Mouse (Mus musculus) inflammation-experienced regulatory T-cells (primary cell): ENCODE measurements around the gene Slc40a1. TPM values are rescaled to one million over a fixed set of nuclear protein-coding genes. Genes with fewer than 3 reads are reported as not detected.

Experiments
- polyA plus RNA-seq, 2 experiments: library from polyadenylated mRNA; unstranded; fragments of 100-300 nt; shearing (Covaris generic); gene quantifications; one replicate each; pipeline ENCODE4 v1.2.1; 2017

Gene Slc40a1
- polyA plus RNA-seq = 10 to 100 TPM in 1 of 2 experiments, under 1 TPM in 1; 0.65 to 36.3 TPM

DNA sequence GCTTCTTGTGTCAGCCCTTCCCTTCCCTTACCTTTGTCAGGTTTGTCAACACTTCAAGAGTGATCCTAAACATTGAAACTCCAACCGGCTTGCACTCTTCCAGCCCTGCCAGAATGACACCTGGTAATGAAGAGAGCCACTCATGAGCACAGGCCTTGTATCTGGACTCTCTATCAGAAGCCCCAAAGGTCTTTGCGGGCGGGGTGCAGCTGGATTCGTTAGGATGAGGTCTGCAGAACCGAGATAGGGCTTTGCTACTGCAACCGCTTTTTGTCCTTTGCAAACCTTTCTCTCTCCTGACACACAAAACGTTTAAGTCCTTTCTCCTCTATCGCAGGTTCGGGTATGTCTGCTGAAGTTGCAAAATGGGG lies at the start of gene Slc40a1:
TSS of gene Slc40a1 (minus strand) at position 131 of the 371 bp plus-strand sequence.

DNA sequence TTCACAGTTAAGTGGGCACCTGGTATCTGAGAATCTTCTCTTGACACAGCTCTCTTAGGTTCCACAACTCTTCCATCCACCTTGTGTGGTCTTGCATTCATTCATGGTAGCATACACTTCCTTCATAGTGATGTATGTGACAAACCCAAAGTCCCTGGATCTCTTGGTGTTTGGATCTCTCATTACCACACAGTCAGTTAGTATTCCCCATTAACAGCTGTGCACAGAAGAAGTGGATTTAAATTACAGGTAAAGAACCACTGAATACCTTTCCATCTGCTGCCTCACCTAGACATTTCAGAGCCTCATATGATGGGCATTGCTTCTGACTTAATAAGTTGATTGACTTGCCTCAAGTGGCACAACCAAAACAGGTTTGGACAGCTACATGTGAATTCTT lies 36.1 kb downstream of the Slc40a1 start, which contains the start of gene Gm5269:
TSS of gene Gm5269 (minus strand) at position 101 of the 400 bp plus-strand sequence.

Other genes starting within 250 kb of the Slc40a1 start
- gene Wdr75, start 131.4 kb downstream of the Slc40a1 start, polyA plus RNA-seq = 10 to 100 TPM; 50.4 to 56.7 TPM
- gene Gm5269, start 36.2 kb downstream of the Slc40a1 start, polyA plus RNA-seq = not detected
- gene Dnah7b, start 139.8 kb upstream of the Slc40a1 start, polyA plus RNA-seq = 1 to 10 TPM; 6.1 to 7.7 TPM